Comparison of ENCODE assay signal across 17 mouse cellular contexts in genomic region chr12:96167551-96167950, GRCm38 (mm10).
DNase-seq lines count a peak whose midpoint lies in the region; ATAC-seq and TF ChIP-seq lines count a peak whose summit lies in the region.
"Had no signal": no experiment of that assay in that cellular context is flagged by ENCODE, and none has a peak within 500 bp of the region (broad histone marks: within the 10 kb centered on the region; RNA-seq: fewer than 3 reads in every experiment).

No protein-coding gene starts in this region.

- H3K4me2 ChIP-seq in forebrain, postnatal 0 days (ENCODE audit: low read depth): no peak overlapping the region
- H3K4me2 ChIP-seq in forebrain, embryonic 16.5 days (ENCODE audit: low read length): no peak overlapping the region
- no peak overlapping the region for H3K4me2 ChIP-seq in midbrain, embryonic 11.5 days
- H3K4me2 ChIP-seq: embryonic facial prominence, embryonic 13.5 days; intestine, embryonic 15.5 days; liver, embryonic 15.5 days had no signal

- H3K9me3 ChIP-seq in forebrain, postnatal 0 days (ENCODE audit: low read length): no peaks in the 10 kb centered on the region
- no peaks in the 10 kb centered on the region for H3K9me3 ChIP-seq in forebrain, embryonic 16.5 days (ENCODE audit: control insufficient read depth, low read length)
- H3K9me3 ChIP-seq in midbrain, embryonic 11.5 days (ENCODE audit: control insufficient read depth, low read length): no peaks in the 10 kb centered on the region
- no peaks in the 10 kb centered on the region for H3K9me3 ChIP-seq in midbrain, embryonic 10.5 days (replicated peaks)
- H3K9me3 ChIP-seq: embryonic facial prominence, embryonic 13.5 days; intestine, embryonic 15.5 days; liver, embryonic 15.5 days; megakaryocyte, embryonic 14.5 days had no signal

- H3K9ac ChIP-seq in forebrain, postnatal 0 days: no peak overlapping the region
- H3K9ac ChIP-seq in forebrain, embryonic 16.5 days (replicated peaks; ENCODE audit: low read depth, low read length): no peak overlapping the region
- H3K9ac ChIP-seq in midbrain, embryonic 11.5 days (ENCODE audit: low read length): no peak overlapping the region
- H3K9ac ChIP-seq: embryonic facial prominence, embryonic 13.5 days; intestine, embryonic 15.5 days; liver, embryonic 15.5 days had no signal

- no peaks in the 10 kb centered on the region for H3K27me3 ChIP-seq in forebrain, postnatal 0 days (ENCODE audit: insufficient read depth, low read length)
- H3K27me3 ChIP-seq in forebrain, embryonic 16.5 days (replicated peaks; ENCODE audit: control insufficient read depth, insufficient read depth, low read length): no peaks in the 10 kb centered on the region
- no peaks in the 10 kb centered on the region for H3K27me3 ChIP-seq in midbrain, embryonic 11.5 days (ENCODE audit: control insufficient read depth, insufficient read depth, low read length)
- H3K27me3 ChIP-seq in midbrain, embryonic 10.5 days (ENCODE audit: low read depth, poor library complexity, severe bottlenecking): no peaks in the 10 kb centered on the region
- H3K27me3 ChIP-seq: embryonic facial prominence, embryonic 13.5 days; intestine, embryonic 15.5 days; liver, embryonic 15.5 days; megakaryocyte, embryonic 14.5 days had no signal

- H3K27ac ChIP-seq in forebrain, postnatal 0 days (ENCODE audit: low read depth, low read length): no peak overlapping the region
- H3K27ac ChIP-seq in forebrain, embryonic 16.5 days (ENCODE audit: low read length): no peak overlapping the region
- no peak overlapping the region for H3K27ac ChIP-seq in midbrain, embryonic 11.5 days (ENCODE audit: low read depth, low read length)
- H3K27ac ChIP-seq in midbrain, embryonic 10.5 days (replicated peaks): no peak overlapping the region
- H3K27ac ChIP-seq in layer of hippocampus, adult 2 months: no peak overlapping the region
- H3K27ac ChIP-seq: embryonic facial prominence, embryonic 13.5 days; intestine, embryonic 15.5 days; liver, embryonic 15.5 days had no signal

- H3K4me1 ChIP-seq in forebrain, postnatal 0 days (ENCODE audit: insufficient read depth): no peaks in the 10 kb centered on the region
- no peaks in the 10 kb centered on the region for H3K4me1 ChIP-seq in forebrain, embryonic 16.5 days (replicated peaks; ENCODE audit: control insufficient read depth, insufficient read depth, low read length)
- H3K4me1 ChIP-seq in midbrain, embryonic 11.5 days (ENCODE audit: control insufficient read depth, insufficient read depth, low read length): no peaks in the 10 kb centered on the region
- no peaks in the 10 kb centered on the region for H3K4me1 ChIP-seq in midbrain, embryonic 10.5 days
- H3K4me1 ChIP-seq: embryonic facial prominence, embryonic 13.5 days; intestine, embryonic 15.5 days; liver, embryonic 15.5 days had no signal

- WGBS in forebrain, postnatal 0 days: 66% methylated on average over 1 of the region's 1 CpGs
- 71% methylated on average over 1 of the region's 1 CpGs for WGBS in forebrain, embryonic 16.5 days
- WGBS in midbrain, embryonic 11.5 days: 95% methylated on average over 1 of the region's 1 CpGs
- WGBS in midbrain, embryonic 10.5 days: 96% methylated on average over 1 of the region's 1 CpGs

- H3K4me3 ChIP-seq in forebrain, postnatal 0 days (ENCODE audit: low read depth, low read length): no peak overlapping the region
- H3K4me3 ChIP-seq in forebrain, embryonic 16.5 days (replicated peaks; ENCODE audit: low read length): no peak overlapping the region
- no peak overlapping the region for H3K4me3 ChIP-seq in midbrain, embryonic 11.5 days (ENCODE audit: low read depth, low read length)
- H3K4me3 ChIP-seq in midbrain, embryonic 10.5 days: no peak overlapping the region
- H3K4me3 ChIP-seq in layer of hippocampus, adult 2 months: no peak overlapping the region
- H3K4me3 ChIP-seq: embryonic facial prominence, embryonic 13.5 days; intestine, embryonic 15.5 days; liver, embryonic 15.5 days; megakaryocyte, embryonic 14.5 days had no signal

- DNase-seq in forebrain, postnatal 0 days: peak; percentile 53
- peak; percentile 7 for DNase-seq in heart, postnatal 4 days
- DNase-seq in heart, adult 18-20 months: no peak
- DNase-seq in midbrain, embryonic 11.5 days (ENCODE audit: low spot score, missing footprints): peak; percentile 4
- DNase-seq in midbrain, embryonic 10.5 days (ENCODE audit: low spot score): no peak
- peak; percentile 25 for DNase-seq in brain, adult 2 months (ENCODE audit: low read depth, low spot score)
- DNase-seq in layer of hippocampus, adult 2 months (ENCODE audit: low spot score in 2 of 2): no peak
- DNase-seq: adrenal gland, postnatal 10 days; B cell, adult 2 months; cerebellum, adult 2 months; gastrocnemius, postnatal 36 days; lung, postnatal 10 days had no signal

- TF ChIP-seq CTCF in forebrain, postnatal 0 days (IDR thresholded peaks at IDR 0.05; ENCODE audit: low read depth): no peak
- no peak for TF ChIP-seq CTCF in layer of hippocampus, adult 2 months (conservative IDR thresholded peaks at IDR 0.05)

- ATAC-seq in forebrain, postnatal 0 days: peak; percentile 45
- no peak for ATAC-seq in forebrain, embryonic 16.5 days
- no peak for ATAC-seq in midbrain, embryonic 11.5 days (ENCODE audit: low FRiP score)
- ATAC-seq: intestine, embryonic 15.5 days had no signal

- H3K36me3 ChIP-seq in forebrain, postnatal 0 days (ENCODE audit: insufficient read depth): no peaks in the 10 kb centered on the region
- H3K36me3 ChIP-seq in forebrain, embryonic 16.5 days (ENCODE audit: control insufficient read depth, insufficient read depth): no peaks in the 10 kb centered on the region
- no peaks in the 10 kb centered on the region for H3K36me3 ChIP-seq in midbrain, embryonic 11.5 days (ENCODE audit: control insufficient read depth, insufficient read depth, low read length)
- H3K36me3 ChIP-seq in midbrain, embryonic 10.5 days: no peaks in the 10 kb centered on the region
- H3K36me3 ChIP-seq: embryonic facial prominence, embryonic 13.5 days; intestine, embryonic 15.5 days; liver, embryonic 15.5 days had no signal

Comparison
In these comparisons a context has a peak if more than half of its experiments do, and no peak if none do; other contexts are left out.
1. DNase-seq: peak in forebrain, postnatal 0 days (single experiment), heart, postnatal 4 days (single experiment), midbrain, embryonic 11.5 days (single experiment) and brain, adult 2 months (single experiment); none in heart, adult 18-20 months (0 of 2), midbrain, embryonic 10.5 days (single experiment) and layer of hippocampus, adult 2 months (0 of 2).